ENCODE assay signal across 8 mouse cellular contexts in the genomic region with DNA sequence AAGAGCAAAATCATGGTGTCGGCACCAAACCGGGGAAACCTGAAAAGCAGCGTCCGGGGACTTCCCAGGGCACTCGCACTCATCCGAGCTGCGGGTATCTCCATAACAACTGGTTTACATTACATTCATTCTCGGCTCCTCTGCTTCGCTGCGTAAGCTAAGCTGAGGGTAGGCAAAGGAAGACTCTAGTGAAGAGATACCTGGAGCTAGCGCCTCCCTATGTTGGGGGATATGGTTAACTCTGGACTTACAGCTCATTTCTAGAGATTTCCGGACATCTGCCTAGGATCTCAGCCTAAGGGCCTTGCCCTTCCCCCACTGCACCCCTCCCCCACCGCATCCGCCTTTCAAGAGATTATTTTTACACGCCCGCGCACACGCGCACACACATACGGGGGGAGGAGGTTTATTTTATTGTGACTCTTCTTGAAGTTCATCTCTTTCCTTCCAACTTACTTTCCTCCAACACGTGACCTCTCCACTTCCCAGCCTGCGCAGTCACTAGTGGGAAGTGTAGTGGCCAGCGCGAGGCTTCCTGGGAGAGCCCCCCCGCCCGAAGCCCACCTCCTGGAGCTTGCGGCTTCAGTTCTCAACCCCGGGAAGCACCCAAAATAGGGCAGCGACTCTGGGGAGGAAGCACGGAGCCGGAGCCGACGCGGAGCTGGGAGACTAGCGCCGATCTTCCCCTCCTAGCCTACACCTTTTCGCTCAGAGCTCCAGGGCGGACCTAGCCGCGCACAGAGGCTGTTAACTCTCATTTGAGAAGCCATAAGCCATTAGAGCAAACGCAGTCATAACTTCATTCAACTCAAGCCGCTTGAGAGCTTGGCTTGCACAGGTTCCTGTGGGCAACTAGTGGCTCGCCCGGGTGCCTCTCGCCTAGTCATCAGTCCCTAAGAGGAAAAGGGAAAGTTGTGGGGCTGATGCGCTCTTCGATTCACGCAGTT. TPM values are rescaled to one million over a fixed set of nuclear protein-coding genes. Genes with fewer than 3 reads are reported as not detected.
A peak's percentile ranks its signal among the peaks of the same experiment; 100 is the strongest.
DNase-seq lines count a peak whose midpoint lies in the region; ATAC-seq and TF ChIP-seq lines count a peak whose summit lies in the region.

No protein-coding gene starts in this region.

- no peak for TF ChIP-seq CTCF in C2C12 (IDR thresholded peaks at IDR 0.05; ENCODE audit: control insufficient read depth, insufficient read depth, insufficient read length)
- TF ChIP-seq CTCF in midbrain, postnatal 0 days (IDR thresholded peaks at IDR 0.05) = no peak; the same call in 1 of the 2 replicates

- peaks cover 22% of the 10 kb centered on the region for H3K4me1 ChIP-seq in heart, embryonic 10.5 days
- H3K4me1 ChIP-seq in hindbrain, embryonic 16.5 days (ENCODE audit: control insufficient read depth, insufficient read depth, low read depth, low read length) = peaks cover 18% of the 10 kb centered on the region
- H3K4me1 ChIP-seq in midbrain, postnatal 0 days (ENCODE audit: insufficient read depth, low read length) = peaks cover 13% of the 10 kb centered on the region

- peak overlapping the region; percentile 50; the same call in 1 of the 2 replicates for H3K9ac ChIP-seq in hindbrain, embryonic 16.5 days (ENCODE audit: low read depth, low read length)
- H3K9ac ChIP-seq in midbrain, postnatal 0 days (replicated peaks; ENCODE audit: low read length, poor library complexity, severe bottlenecking) = peak overlapping the region; percentile 29; the same call in 1 of the 2 replicates

- H3K9me3 ChIP-seq in heart, embryonic 10.5 days = no peaks in the 10 kb centered on the region
- no peaks in the 10 kb centered on the region for H3K9me3 ChIP-seq in hindbrain, embryonic 16.5 days (ENCODE audit: control insufficient read depth, low read length)
- H3K9me3 ChIP-seq in midbrain, postnatal 0 days (ENCODE audit: low read length) = no peaks in the 10 kb centered on the region

- H3ac ChIP-seq in C2C12 (ENCODE audit: control insufficient read depth, insufficient read length, low read depth) = no peak overlapping the region

- under 1% methylated on average over 48 of the region's 48 CpGs for WGBS in heart, embryonic 10.5 days
- under 1% methylated on average over 47 of the region's 48 CpGs for WGBS in hindbrain, embryonic 16.5 days
- under 1% methylated on average over 48 of the region's 48 CpGs for WGBS in midbrain, postnatal 0 days

- intact Hi-C loops in heart, postnatal 36 days (cut with DNase I) = no loop called here

- H3K4me3 ChIP-seq in heart, embryonic 10.5 days = peak overlapping the region; percentile 59
- no peak overlapping the region for H3K4me3 ChIP-seq in C2C12 (ENCODE audit: insufficient read depth, poor library complexity, severe bottlenecking)
- H3K4me3 ChIP-seq in hindbrain, embryonic 16.5 days (ENCODE audit: low read length) = peak overlapping the region; percentile 54
- H3K4me3 ChIP-seq in midbrain, postnatal 0 days (ENCODE audit: low read depth, low read length) = peak overlapping the region; percentile 71

- no peaks in the 10 kb centered on the region for H3K79me3 ChIP-seq in C2C12 (ENCODE audit: low read depth)

- ATAC-seq in common myeloid progenitor, adult 5-6 weeks (replicated peaks; ENCODE audit: low read depth, poor library complexity, severe bottlenecking) = 0 out of 2 replicates have a peak, but pooled peaks have one; percentile 6
- no peak for ATAC-seq in hindbrain, embryonic 16.5 days
- ATAC-seq in midbrain, postnatal 0 days (ENCODE audit: low FRiP score) = no peak
- no peak for ATAC-seq in erythroid progenitor cell, adult 5-6 weeks (replicated peaks; ENCODE audit: low FRiP score, poor library complexity, severe bottlenecking)

- no peaks in the 10 kb centered on the region for H3K36me3 ChIP-seq in heart, embryonic 10.5 days
- H3K36me3 ChIP-seq in C2C12 (ENCODE audit: control insufficient read depth, insufficient read depth) = no peaks in the 10 kb centered on the region
- H3K36me3 ChIP-seq in hindbrain, embryonic 16.5 days (ENCODE audit: control insufficient read depth, insufficient read depth, low read length) = no peaks in the 10 kb centered on the region
- H3K36me3 ChIP-seq in midbrain, postnatal 0 days (ENCODE audit: insufficient read depth, low read length) = no peaks in the 10 kb centered on the region

- no peaks in the 10 kb centered on the region for H3K79me2 ChIP-seq in C2C12 (ENCODE audit: control insufficient read depth, insufficient read depth)

- peaks cover 66% of the 10 kb centered on the region for H3K27me3 ChIP-seq in heart, embryonic 10.5 days (ENCODE audit: insufficient read depth, poor library complexity, severe bottlenecking)
- peaks cover 3% of the 10 kb centered on the region for H3K27me3 ChIP-seq in C2C12 (ENCODE audit: control insufficient read depth, insufficient read depth, insufficient read length)
- peaks cover 12% of the 10 kb centered on the region for H3K27me3 ChIP-seq in hindbrain, embryonic 16.5 days (replicated peaks; ENCODE audit: control insufficient read depth, insufficient read depth, low read length)
- H3K27me3 ChIP-seq in midbrain, postnatal 0 days (ENCODE audit: insufficient read depth, low read length) = peaks cover 13% of the 10 kb centered on the region; the same call in 1 of the 2 replicates

- H3K27ac ChIP-seq in heart, embryonic 10.5 days = no peak overlapping the region
- H3K27ac ChIP-seq in hindbrain, embryonic 16.5 days (ENCODE audit: low read depth, low read length) = no peak overlapping the region
- no peak overlapping the region for H3K27ac ChIP-seq in midbrain, postnatal 0 days (ENCODE audit: low read depth, low read length)

- peak overlapping the region; percentile 98 for H3K4me2 ChIP-seq in hindbrain, embryonic 16.5 days (ENCODE audit: low read length)
- H3K4me2 ChIP-seq in midbrain, postnatal 0 days (ENCODE audit: low read depth, low read length, poor library complexity, severe bottlenecking) = peak overlapping the region; percentile 95

- DNase-seq in heart, embryonic 10.5 days (ENCODE audit: low spot score) = no peak
- no peak for DNase-seq in heart, postnatal 36 days
- no peak for DNase-seq in midbrain, postnatal 0 days (ENCODE audit: low spot score)
- no peak for DNase-seq in ovary, postnatal 10 days (ENCODE audit: low spot score)

TF ChIP-seq in C2C12, 6 proteins besides CTCF, POLR2A, EP300 and RAD21:
- TF ChIP-seq MAX (IDR thresholded peaks at IDR 0.05) (no peak), USF1 (IDR thresholded peaks at IDR 0.05; ENCODE audit: low read depth) (peak; percentile 46)
TF ChIP-seq in C2C12: peak in this region for 1.

RNA-seq across cellular contexts. Expression of a gene that starts 0.7 kb away (rescaled TPM):
- 0.97 and 2.2 TPM in 2 replicates for polyA plus RNA-seq in heart, embryonic 10.5 days (2016; fragmentation: Nextera tagmentation; extraction: Ambion mirVana)
- total RNA-seq in heart, postnatal 36 days (2021) = 1 to 10 TPM; 5.3 to 7.9 TPM
- polyA plus RNA-seq in C2C12 (2012; fragmentation: generic; extraction: Trizol) = 4.5 TPM
- not detected in 2 replicates for total RNA-seq in common myeloid progenitor, adult 5-6 weeks (2017)
- 5.9 and 7.3 TPM in 2 replicates for polyA plus RNA-seq in hindbrain, embryonic 16.5 days (2015; fragmentation: Nextera tagmentation; extraction: Ambion mirVana)
- 7.2 and 7.8 TPM in 2 replicates for total RNA-seq in midbrain, postnatal 0 days (2014; rRNA removed)
- 10.7 TPM in 2 replicates for polyA plus RNA-seq in midbrain, postnatal 0 days (2015; fragmentation: Nextera tagmentation; extraction: Ambion mirVana)
- not detected in 2 replicates for total RNA-seq in erythroid progenitor cell, adult 5-6 weeks (2015; ENCODE audit: low replicate concordance)
- total RNA-seq in erythroid progenitor cell, adult 5-6 weeks (2017; ENCODE audit: low replicate concordance) = not detected in 2 replicates
